Mouse (Mus musculus): Measurements from ENCODE around the gene Gnaq. TPM values are rescaled to one million over a fixed set of nuclear protein-coding genes. Genes with fewer than 3 reads are reported as not detected.
A peak's percentile ranks its signal among the peaks of the same experiment; 100 is the strongest.

Gnaq gene
- polyA plus RNA-seq, 1 experiment, result 56.2 TPM

DNA sequence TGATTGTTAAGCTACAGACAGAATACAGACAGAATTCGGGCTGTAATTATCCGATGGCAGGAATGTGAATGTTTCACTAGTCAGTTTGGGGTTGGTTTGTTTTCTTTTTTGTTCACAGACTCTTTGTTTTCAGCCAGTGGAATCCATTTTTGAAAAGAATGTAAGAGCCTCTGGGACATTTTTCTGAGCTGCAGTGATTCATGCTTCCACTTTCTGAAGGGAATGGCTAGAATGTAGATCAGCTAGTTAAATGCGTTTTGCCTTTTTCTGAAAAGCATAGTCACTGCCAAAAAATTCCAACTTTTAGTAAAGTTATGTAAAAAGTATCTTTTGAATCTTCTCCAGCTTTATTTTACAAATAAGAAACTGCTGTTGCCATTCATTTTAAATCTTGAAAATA is 118.3 kb downstream of the Gnaq start:
- Histone ChIP-seq H3K27ac (ENCODE audit: insufficient read depth, low read length) (no peak overlapping the region), H3K27me3 (ENCODE audit: control insufficient read depth, insufficient read depth, low read length) (no peaks in the 10 kb centered on the region), H3K4me1 (ENCODE audit: control insufficient read depth, insufficient read depth, low read length) (peaks cover 7% of the 10 kb centered on the region; the same call in 1 of the 2 replicates), H3K4me3 (replicated peaks; ENCODE audit: insufficient read depth, low read depth, low read length) (no peak overlapping the region)
- TF ChIP-seq POLR2A (IDR thresholded peaks at IDR 0.05; ENCODE audit: borderline replicate concordance, insufficient read depth, low read length) (no peak), CTCF (IDR thresholded peaks at IDR 0.05; ENCODE audit: borderline replicate concordance, insufficient read depth, low read depth, low read length) (no peak)
- DNase-seq, result no peak
- 76% methylated on average over 3 of the region's 3 CpGs for WGBS

DNA sequence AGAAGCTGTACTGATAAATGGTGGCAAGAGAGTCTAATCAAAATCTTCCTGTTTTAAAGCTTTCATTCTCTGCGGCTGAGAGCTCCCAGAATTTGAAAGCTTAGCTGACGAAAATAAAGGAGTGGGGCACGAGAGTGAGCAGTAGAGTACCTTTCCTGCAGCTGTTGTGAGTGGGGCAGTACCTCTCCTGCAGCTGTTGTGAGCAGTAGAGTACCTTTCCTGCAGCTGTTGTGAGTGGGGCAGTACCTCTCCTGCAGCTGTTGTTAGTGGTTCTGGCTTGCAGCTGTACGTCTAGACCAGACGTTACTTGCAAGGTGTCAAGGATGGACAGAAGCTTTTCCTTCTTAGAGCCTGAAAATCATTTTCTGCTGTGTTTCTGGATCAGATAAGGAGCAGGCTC is 119.2 kb downstream of the Gnaq start:
- H3K27me3 ChIP-seq (ENCODE audit: control insufficient read depth, insufficient read depth, low read length), result no peaks in the 10 kb centered on the region
- H3K27ac ChIP-seq (ENCODE audit: insufficient read depth, low read length), result no peak overlapping the region
- no peak for DNase-seq
- WGBS, result 91% methylated on average over 5 of the region's 5 CpGs
- H3K4me1 ChIP-seq (ENCODE audit: control insufficient read depth, insufficient read depth, low read length), result peaks cover 7% of the 10 kb centered on the region; the same call in 1 of the 2 replicates
- TF ChIP-seq CTCF (IDR thresholded peaks at IDR 0.05; ENCODE audit: borderline replicate concordance, insufficient read depth, low read depth, low read length) (no peak), POLR2A (IDR thresholded peaks at IDR 0.05; ENCODE audit: borderline replicate concordance, insufficient read depth, low read length) (no peak)
- no peak overlapping the region for H3K4me3 ChIP-seq (replicated peaks; ENCODE audit: insufficient read depth, low read depth, low read length)

DNA sequence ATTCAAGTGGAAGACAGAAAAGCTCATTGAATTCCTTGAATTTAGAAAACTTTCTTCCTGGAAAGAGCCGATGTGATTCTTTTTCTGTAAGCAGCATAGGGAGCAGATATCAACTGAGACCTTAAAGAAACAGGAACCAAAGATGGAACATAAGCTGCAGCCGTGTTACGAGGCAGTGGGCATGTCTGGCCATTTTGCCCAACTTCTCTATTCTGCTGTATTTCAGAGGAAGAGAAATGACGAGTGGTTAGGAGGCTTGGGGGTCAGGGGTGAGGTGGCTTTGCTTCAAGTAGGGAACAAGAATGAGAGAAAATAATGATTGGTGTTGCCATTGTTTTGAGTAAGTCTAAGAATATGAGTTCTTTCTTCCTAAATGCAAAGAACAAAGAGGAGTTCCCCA is 120.1 kb downstream of the Gnaq start:
- H3K4me3 ChIP-seq (replicated peaks; ENCODE audit: insufficient read depth, low read depth, low read length), result no peak overlapping the region
- no peaks in the 10 kb centered on the region for H3K27me3 ChIP-seq (ENCODE audit: control insufficient read depth, insufficient read depth, low read length)
- 83% methylated on average over 4 of the region's 4 CpGs for WGBS
- TF ChIP-seq POLR2A (IDR thresholded peaks at IDR 0.05; ENCODE audit: borderline replicate concordance, insufficient read depth, low read length) (no peak), CTCF (IDR thresholded peaks at IDR 0.05; ENCODE audit: borderline replicate concordance, insufficient read depth, low read depth, low read length) (no peak)
- H3K27ac ChIP-seq (ENCODE audit: insufficient read depth, low read length), result no peak overlapping the region
- peaks cover 4% of the 10 kb centered on the region; the same call in 1 of the 2 replicates for H3K4me1 ChIP-seq (ENCODE audit: control insufficient read depth, insufficient read depth, low read length)
- DNase-seq, result no peak

GRCm38 (mm10) chr19:16254881-16255280 is 122.2 kb downstream of the Gnaq start:
- Histone ChIP-seq H3K4me3 (replicated peaks; ENCODE audit: insufficient read depth, low read depth, low read length) (no peak overlapping the region), H3K27me3 (ENCODE audit: control insufficient read depth, insufficient read depth, low read length) (no peaks in the 10 kb centered on the region), H3K4me1 (ENCODE audit: control insufficient read depth, insufficient read depth, low read length) (peaks cover 3% of the 10 kb centered on the region; the same call in 1 of the 2 replicates), H3K27ac (ENCODE audit: insufficient read depth, low read length) (no peak overlapping the region)
- WGBS, result 10% methylated on average over 1 of the region's 1 CpGs
- TF ChIP-seq CTCF (IDR thresholded peaks at IDR 0.05; ENCODE audit: borderline replicate concordance, insufficient read depth, low read depth, low read length) (no peak), POLR2A (IDR thresholded peaks at IDR 0.05; ENCODE audit: borderline replicate concordance, insufficient read depth, low read length) (no peak)
- peak; percentile 25 to 52 for DNase-seq

- Histone ChIP-seq H3K4me1 (ENCODE audit: control insufficient read depth, insufficient read depth, low read length) (peaks cover 3% of the 10 kb centered on the region; the same call in 1 of the 2 replicates), H3K27me3 (ENCODE audit: control insufficient read depth, insufficient read depth, low read length) (no peaks in the 10 kb centered on the region), H3K4me3 (replicated peaks; ENCODE audit: insufficient read depth, low read depth, low read length) (no peak overlapping the region), H3K27ac (ENCODE audit: insufficient read depth, low read length) (no peak overlapping the region)
- DNase-seq, result no peak
- WGBS, result 71% methylated on average over 2 of the region's 2 CpGs
- no peak for TF ChIP-seq POLR2A (IDR thresholded peaks at IDR 0.05; ENCODE audit: borderline replicate concordance, insufficient read depth, low read length)
- no peak for TF ChIP-seq CTCF (IDR thresholded peaks at IDR 0.05; ENCODE audit: borderline replicate concordance, insufficient read depth, low read depth, low read length)
Measured at GRCm38 (mm10) chr19:16255294-16255693, 122.7 kb downstream of the Gnaq start.

DNA sequence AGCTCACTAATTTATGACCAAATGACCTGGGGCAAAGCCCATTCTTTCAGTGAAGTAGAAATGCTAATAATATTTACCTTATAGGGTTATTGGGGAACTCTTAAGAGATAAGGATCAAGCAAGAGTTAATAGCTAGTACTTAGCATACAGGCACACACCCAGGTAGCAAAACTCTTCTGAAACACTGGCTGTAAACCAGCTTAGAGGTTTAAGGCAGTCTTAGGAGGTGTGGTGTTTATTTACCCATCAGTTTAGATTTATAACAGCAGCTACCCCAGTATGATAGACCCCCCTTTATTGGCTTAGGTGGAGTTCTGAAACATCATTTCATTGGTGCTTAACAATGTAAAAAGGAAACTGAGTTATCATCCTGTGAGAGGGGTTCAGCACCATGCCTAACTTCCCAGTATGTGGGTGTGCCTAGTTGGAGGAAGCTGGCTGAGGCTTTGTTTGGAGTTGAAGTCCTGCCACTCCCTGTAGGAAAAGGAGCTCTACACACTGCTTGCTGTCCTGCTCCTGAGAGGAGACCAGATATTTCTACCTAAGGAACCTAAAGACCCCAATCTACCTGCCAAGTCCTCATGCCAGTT is 126.2 kb downstream of the Gnaq start:
- H3K27ac ChIP-seq (ENCODE audit: insufficient read depth, low read length), result no peak overlapping the region
- TF ChIP-seq POLR2A (IDR thresholded peaks at IDR 0.05; ENCODE audit: borderline replicate concordance, insufficient read depth, low read length) (no peak), CTCF (IDR thresholded peaks at IDR 0.05; ENCODE audit: borderline replicate concordance, insufficient read depth, low read depth, low read length) (no peak)

GRCm38 (mm10) chr19:16259786-16260434 is 127.3 kb downstream of the Gnaq start:
- no peak overlapping the region for H3K4me3 ChIP-seq (replicated peaks; ENCODE audit: insufficient read depth, low read depth, low read length)
- TF ChIP-seq POLR2A (IDR thresholded peaks at IDR 0.05; ENCODE audit: borderline replicate concordance, insufficient read depth, low read length) (no peak), CTCF (IDR thresholded peaks at IDR 0.05; ENCODE audit: borderline replicate concordance, insufficient read depth, low read depth, low read length) (no peak)
- H3K4me1 ChIP-seq (ENCODE audit: control insufficient read depth, insufficient read depth, low read length), result peaks cover 7% of the 10 kb centered on the region; the same call in 1 of the 2 replicates
- 91% methylated on average over 6 of the region's 6 CpGs for WGBS
- no peaks in the 10 kb centered on the region for H3K27me3 ChIP-seq (ENCODE audit: control insufficient read depth, insufficient read depth, low read length)
- no peak for DNase-seq
- no peak overlapping the region for H3K27ac ChIP-seq (ENCODE audit: insufficient read depth, low read length)

More for the DNA sequence above, 126.2 kb downstream of the Gnaq start:
- Histone ChIP-seq H3K4me1 (ENCODE audit: control insufficient read depth, insufficient read depth, low read length) (peaks cover 7% of the 10 kb centered on the region; the same call in 1 of the 2 replicates), H3K27me3 (ENCODE audit: control insufficient read depth, insufficient read depth, low read length) (no peaks in the 10 kb centered on the region), H3K4me3 (replicated peaks; ENCODE audit: insufficient read depth, low read depth, low read length) (no peak overlapping the region)
- DNase-seq, result no peak

DNA sequence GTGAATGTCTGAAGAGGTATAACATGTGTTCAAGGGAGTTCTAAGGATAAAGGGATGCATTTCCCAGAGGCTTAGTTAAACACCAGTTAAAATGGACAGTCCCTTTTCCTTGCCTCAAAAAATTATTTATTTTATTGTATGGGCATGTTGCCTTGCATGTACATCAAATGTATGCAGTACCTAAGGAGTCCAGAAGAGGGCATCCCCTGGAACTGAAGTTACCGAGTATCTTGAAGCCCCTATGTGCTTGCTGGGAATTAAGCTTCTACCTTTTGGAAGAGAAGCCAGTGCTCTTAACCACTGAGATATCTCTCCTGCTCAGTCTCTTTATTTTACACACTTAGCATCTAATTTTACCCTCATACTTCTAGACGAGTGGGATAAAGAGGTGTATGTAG is 127.8 kb downstream of the Gnaq start:
- no peak for DNase-seq
- Histone ChIP-seq H3K27ac (ENCODE audit: insufficient read depth, low read length) (no peak overlapping the region), H3K27me3 (ENCODE audit: control insufficient read depth, insufficient read depth, low read length) (no peaks in the 10 kb centered on the region), H3K4me1 (ENCODE audit: control insufficient read depth, insufficient read depth, low read length) (peaks cover 7% of the 10 kb centered on the region; the same call in 1 of the 2 replicates), H3K4me3 (replicated peaks; ENCODE audit: insufficient read depth, low read depth, low read length) (no peak overlapping the region)
- TF ChIP-seq CTCF (IDR thresholded peaks at IDR 0.05; ENCODE audit: borderline replicate concordance, insufficient read depth, low read depth, low read length), result no peak
- no peak for TF ChIP-seq POLR2A (IDR thresholded peaks at IDR 0.05; ENCODE audit: borderline replicate concordance, insufficient read depth, low read length)
- 76% methylated on average over 2 of the region's 2 CpGs for WGBS
